Mouse (Mus musculus): ENCODE measurements around the gene Bhlhe40.

GRCm38 (mm10) chr6:108624915-108625314, 35.5 kb upstream of the Bhlhe40 start:
- TF ChIP-seq POLR2A (IDR thresholded peaks at IDR 0.05; ENCODE audit: control insufficient read depth, extremely low read depth, insufficient read depth, low read length, poor library complexity) = no peak
- no peak for TF ChIP-seq CTCF (IDR thresholded peaks at IDR 0.05; ENCODE audit: borderline replicate concordance, control insufficient read depth, extremely low read depth, insufficient read depth, low read length, poor library complexity)
